Mouse (Mus musculus): ENCODE measurements at regions not wholly inside any gene's neighbourhood (a gene's known extent, or its start where the extent isn't known, plus 50 kb on each side); places are given as distances from the start of the nearest gene placed in this dataset.

DNA sequence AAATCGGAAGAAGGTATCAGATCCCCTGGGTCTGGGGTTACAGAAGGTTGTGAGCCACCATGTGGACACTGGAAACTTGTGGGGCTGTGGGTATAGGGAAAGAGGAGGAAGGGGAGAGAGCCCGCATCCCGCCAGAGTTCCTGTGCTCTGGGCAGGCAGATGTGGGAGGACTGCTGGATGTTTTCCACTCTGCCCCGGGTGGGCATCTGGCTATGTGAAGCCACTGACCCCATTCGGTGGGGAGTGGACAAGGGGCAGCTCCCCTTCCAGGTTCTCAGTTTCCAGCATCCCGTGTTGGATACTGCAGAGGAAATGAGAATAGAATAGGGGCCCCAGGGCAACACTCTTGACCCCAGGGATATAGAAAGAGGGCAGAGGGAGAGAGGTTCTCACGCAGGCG is 72.1 kb upstream of the Lgalsl start:
- TF ChIP-seq POLR2A (IDR thresholded peaks at IDR 0.05; ENCODE audit: control insufficient read depth in 1 of 2, insufficient read depth in 1 of 2, low read depth in 1 of 2, low read length in 2 of 2, poor library complexity in 1 of 2) = no peak
- TF ChIP-seq ELF1 (IDR thresholded peaks at IDR 0.05; ENCODE audit: low read depth, low read length) = no peak
- TF ChIP-seq KAT2A (conservative IDR thresholded peaks at IDR 0.05; ENCODE audit: low read depth, low read length) = no peak
- no peak for TF ChIP-seq CTCF (IDR thresholded peaks at IDR 0.05 in 2 of 3, conservative IDR thresholded peaks at IDR 0.05 in 1 of 3; ENCODE audit: control insufficient read depth in 1 of 3, insufficient read depth in 1 of 3, low read depth in 2 of 3, low read length in 3 of 3, poor library complexity in 1 of 3, severe bottlenecking in 1 of 3)
- no peak for TF ChIP-seq GATA1 (IDR thresholded peaks at IDR 0.05; ENCODE audit: low read depth, low read length)
- no peak for TF ChIP-seq MAX (IDR thresholded peaks at IDR 0.05; ENCODE audit: low read length)
- TF ChIP-seq MAZ (IDR thresholded peaks at IDR 0.05; ENCODE audit: low read depth, low read length) = no peak
- TF ChIP-seq POLR2AphosphoS5 (IDR thresholded peaks at IDR 0.05; ENCODE audit: borderline replicate concordance, low read depth, low read length) = no peak
- no peak for TF ChIP-seq TAL1 (IDR thresholded peaks at IDR 0.05; ENCODE audit: low read length)
- TF ChIP-seq E2F4 (IDR thresholded peaks at IDR 0.05; ENCODE audit: borderline replicate concordance, low read depth, low read length) = no peak
- TF ChIP-seq ZNF384 (IDR thresholded peaks at IDR 0.05; ENCODE audit: low read depth, low read length) = no peak
- no peak for TF ChIP-seq HCFC1 (IDR thresholded peaks at IDR 0.05; ENCODE audit: low read depth, low read length)
- no peak for TF ChIP-seq ZC3H11A (IDR thresholded peaks at IDR 0.05; ENCODE audit: low read depth, low read length)
- TF ChIP-seq BHLHE40 (IDR thresholded peaks at IDR 0.05; ENCODE audit: borderline replicate concordance, low read depth, low read length) = no peak
